Mouse (Mus musculus): Measurements from ENCODE around the gene Taok2. TPM values are rescaled to one million over a fixed set of nuclear protein-coding genes. Genes with fewer than 3 reads are reported as not detected.
A peak's percentile ranks its signal among the peaks of the same experiment; 100 is the strongest.
"Not testable (repeated sequence)": the region's sequence is repeated elsewhere in the genome, so short reads cannot be mapped to it uniquely, and the experiment has no call there.

Taok2 gene
- polyA plus RNA-seq, 1 experiment from 2014 or later: 11.6 TPM

- H3K27me3 ChIP-seq: no peaks in the 10 kb centered on the region
- no peak overlapping the region for H3K4me3 ChIP-seq (replicated peaks)
- H3K27ac ChIP-seq: no peak overlapping the region
- H3K4me2 ChIP-seq: no peak overlapping the region
- no peaks in the 10 kb centered on the region for H3K36me3 ChIP-seq
- no peak overlapping the region for H3K9ac ChIP-seq
- ATAC-seq (ENCODE audit: low read depth): no peak
- no peaks in the 10 kb centered on the region for H3K9me3 ChIP-seq (replicated peaks)
- no peak for DNase-seq
- H3K4me1 ChIP-seq (replicated peaks): peaks cover 6% of the 10 kb centered on the region
- WGBS (ENCODE audit: insufficient replicate concordance): 44% methylated on average over 3 of the region's 3 CpGs
These were observed 21.1 kb upstream of the Taok2 start for GRCm38 (mm10) chr7:126905590-126905989.

GRCm38 (mm10) chr7:126899781-126900180, 15.3 kb upstream of the Taok2 start:
- H3K27ac ChIP-seq; H3K9me3 ChIP-seq (replicated peaks): not testable (repeated sequence)
- 88% methylated on average over 7 of the region's 9 CpGs for WGBS (ENCODE audit: insufficient replicate concordance)

GRCm38 (mm10) chr7:126898102-126898990, 13.8 kb upstream of the Taok2 start:
- H3K4me2 ChIP-seq: peak overlapping the region; percentile 72
- no peaks in the 10 kb centered on the region for H3K27me3 ChIP-seq
- H3K9me3 ChIP-seq (replicated peaks): no peaks in the 10 kb centered on the region
- DNase-seq: peak; percentile 91
- peak overlapping the region; percentile 83 for H3K9ac ChIP-seq
- 10% methylated on average over 37 of the region's 37 CpGs for WGBS (ENCODE audit: insufficient replicate concordance)
- H3K36me3 ChIP-seq: no peaks in the 10 kb centered on the region
- peaks cover 22% of the 10 kb centered on the region for H3K4me1 ChIP-seq (replicated peaks)
- peak; percentile 93 for ATAC-seq (ENCODE audit: low read depth)
- H3K27ac ChIP-seq: peak overlapping the region; percentile 67
- peak overlapping the region; percentile 73 for H3K4me3 ChIP-seq (replicated peaks)

More at GRCm38 (mm10) chr7:126899781-126900180, 15.3 kb upstream of the Taok2 start:
- not testable (repeated sequence) for H3K27me3 ChIP-seq; H3K4me3 ChIP-seq (replicated peaks); ATAC-seq (ENCODE audit: low read depth); H3K36me3 ChIP-seq; H3K4me2 ChIP-seq; DNase-seq; H3K9ac ChIP-seq
- H3K4me1 ChIP-seq (replicated peaks): peaks cover 22% of the 10 kb centered on the region

GRCm38 (mm10) chr7:126897390-126898101, 13.0 kb upstream of the Taok2 start:
- peak overlapping the region; percentile 72 for H3K4me2 ChIP-seq
- peak overlapping the region; percentile 73 for H3K4me3 ChIP-seq (replicated peaks)
- peak overlapping the region; percentile 59 for H3K27ac ChIP-seq
- H3K27me3 ChIP-seq: no peaks in the 10 kb centered on the region
- DNase-seq (no peak), ATAC-seq (ENCODE audit: low read depth) (peak; percentile 71)
- H3K4me1 ChIP-seq (replicated peaks): peaks cover 22% of the 10 kb centered on the region
- H3K9me3 ChIP-seq (replicated peaks): no peaks in the 10 kb centered on the region
- no peaks in the 10 kb centered on the region for H3K36me3 ChIP-seq
- H3K9ac ChIP-seq: peak overlapping the region; percentile 83
- 5% methylated on average over 16 of the region's 16 CpGs for WGBS (ENCODE audit: insufficient replicate concordance)

GRCm38 (mm10) chr7:126896912-126897311, 12.4 kb upstream of the Taok2 start:
- DNase-seq (no peak), ATAC-seq (ENCODE audit: low read depth) (no peak)
- whole genome bisulfite sequencing (ENCODE audit: insufficient replicate concordance): 73% methylated on average over 5 of the region's 5 CpGs
- H3K4me2 ChIP-seq: peak overlapping the region; percentile 72
- no peaks in the 10 kb centered on the region; the same call in 1 of the 2 replicates for H3K36me3 ChIP-seq
- H3K4me3 ChIP-seq (replicated peaks): peak overlapping the region; percentile 73
- peaks cover 22% of the 10 kb centered on the region for H3K4me1 ChIP-seq (replicated peaks)
- peak overlapping the region; percentile 59 for H3K27ac ChIP-seq
- peak overlapping the region; percentile 83 for H3K9ac ChIP-seq
- H3K9me3 ChIP-seq (replicated peaks): no peaks in the 10 kb centered on the region
- no peaks in the 10 kb centered on the region for H3K27me3 ChIP-seq

- 51% methylated on average over 7 of the region's 7 CpGs for WGBS (ENCODE audit: insufficient replicate concordance)
- Histone ChIP-seq H3K9ac (no peak overlapping the region), H3K27me3 (no peaks in the 10 kb centered on the region), H3K4me3 (replicated peaks) (no peak overlapping the region), H3K36me3 (peaks cover 14% of the 10 kb centered on the region; the same call in 1 of the 2 replicates), H3K9me3 (replicated peaks) (no peaks in the 10 kb centered on the region), H3K27ac (no peak overlapping the region), H3K4me2 (no peak overlapping the region), H3K4me1 (replicated peaks) (peaks cover 12% of the 10 kb centered on the region)
- ATAC-seq (ENCODE audit: low read depth) (no peak), DNase-seq (no peak)
These were observed 4.3 kb upstream of the Taok2 start for GRCm38 (mm10) chr7:126888852-126889251.

GRCm38 (mm10) chr7:126887281-126887680, 2.8 kb upstream of the Taok2 start:
- peaks cover 14% of the 10 kb centered on the region; the same call in 1 of the 2 replicates for H3K36me3 ChIP-seq
- H3K9me3 ChIP-seq (replicated peaks): no peaks in the 10 kb centered on the region
- no peak overlapping the region for H3K4me2 ChIP-seq
- no peaks in the 10 kb centered on the region for H3K27me3 ChIP-seq
- H3K9ac ChIP-seq: no peak overlapping the region
- 77% methylated on average over 5 of the region's 5 CpGs for WGBS (ENCODE audit: insufficient replicate concordance)
- ATAC-seq (ENCODE audit: low read depth) (no peak), DNase-seq (no peak)
- peaks cover 28% of the 10 kb centered on the region for H3K4me1 ChIP-seq (replicated peaks)
- H3K4me3 ChIP-seq (replicated peaks): no peak overlapping the region
- H3K27ac ChIP-seq: no peak overlapping the region

GRCm38 (mm10) chr7:126883731-126884181, 747 bp downstream of the Taok2 start:
- Histone ChIP-seq H3K4me1 (replicated peaks) (peaks cover 45% of the 10 kb centered on the region), H3K27ac (peak overlapping the region; percentile 94), H3K9me3 (replicated peaks) (no peaks in the 10 kb centered on the region), H3K4me2 (peak overlapping the region; percentile 100), H3K9ac (peak overlapping the region; percentile 94), H3K36me3 (peaks cover 33% of the 10 kb centered on the region), H3K27me3 (no peaks in the 10 kb centered on the region), H3K4me3 (replicated peaks) (peak overlapping the region; percentile 89)
- 2% methylated on average over 15 of the region's 15 CpGs for WGBS (ENCODE audit: insufficient replicate concordance)
- ATAC-seq (ENCODE audit: low read depth) (no peak), DNase-seq (no peak)

GRCm38 (mm10) chr7:126881040-126881439, 3.5 kb downstream of the Taok2 start:
- no peak for DNase-seq

GRCm38 (mm10) chr7:126877239-126877638, 7.3 kb downstream of the Taok2 start:
- Histone ChIP-seq H3K27ac (no peak overlapping the region), H3K9me3 (replicated peaks) (no peaks in the 10 kb centered on the region), H3K36me3 (peaks cover 98% of the 10 kb centered on the region), H3K27me3 (no peaks in the 10 kb centered on the region), H3K9ac (no peak overlapping the region), H3K4me1 (replicated peaks) (peaks cover 31% of the 10 kb centered on the region), H3K4me2 (no peak overlapping the region), H3K4me3 (replicated peaks) (no peak overlapping the region)
- ATAC-seq (ENCODE audit: low read depth) (no peak), DNase-seq (no peak)
- WGBS (ENCODE audit: insufficient replicate concordance): 93% methylated on average over 1 of the region's 1 CpGs

More at GRCm38 (mm10) chr7:126881040-126881439, 3.5 kb downstream of the Taok2 start:
- Histone ChIP-seq H3K36me3 (peaks cover 60% of the 10 kb centered on the region), H3K9ac (peak overlapping the region; percentile 94), H3K4me1 (replicated peaks) (peaks cover 49% of the 10 kb centered on the region), H3K4me2 (peak overlapping the region; percentile 100), H3K4me3 (replicated peaks) (peak overlapping the region; percentile 89; the same call in 1 of the 2 replicates), H3K9me3 (replicated peaks) (no peaks in the 10 kb centered on the region), H3K27ac (peak overlapping the region; percentile 51; the same call in 1 of the 2 replicates), H3K27me3 (no peaks in the 10 kb centered on the region)
- WGBS (ENCODE audit: insufficient replicate concordance): 39% methylated on average over 6 of the region's 6 CpGs
- ATAC-seq (ENCODE audit: low read depth): no peak

- no peak overlapping the region for H3K9ac ChIP-seq
- H3K9me3 ChIP-seq (replicated peaks): no peaks in the 10 kb centered on the region
- no peak for ATAC-seq (ENCODE audit: low read depth)
- no peak overlapping the region for H3K27ac ChIP-seq
- H3K36me3 ChIP-seq: peaks cover 100% of the 10 kb centered on the region
- no peak overlapping the region for H3K4me2 ChIP-seq
- no peak for DNase-seq
- H3K27me3 ChIP-seq: no peaks in the 10 kb centered on the region
- no peak overlapping the region for H3K4me3 ChIP-seq (replicated peaks)
- 0 out of 2 replicates have a peak, but pooled peaks cover 6% of the 10 kb centered on the region for H3K4me1 ChIP-seq (replicated peaks)
- 82% methylated on average over 2 of the region's 2 CpGs for WGBS (ENCODE audit: insufficient replicate concordance)
These were observed 14.0 kb downstream of the Taok2 start for GRCm38 (mm10) chr7:126870520-126870891.
